Mouse (Mus musculus): ENCODE results near the gene Gabarap.
"Not testable (repeated sequence)": the region's sequence is repeated elsewhere in the genome, so short reads cannot be mapped to it uniquely, and the experiment has no call there.

Gabarap gene

DNA sequence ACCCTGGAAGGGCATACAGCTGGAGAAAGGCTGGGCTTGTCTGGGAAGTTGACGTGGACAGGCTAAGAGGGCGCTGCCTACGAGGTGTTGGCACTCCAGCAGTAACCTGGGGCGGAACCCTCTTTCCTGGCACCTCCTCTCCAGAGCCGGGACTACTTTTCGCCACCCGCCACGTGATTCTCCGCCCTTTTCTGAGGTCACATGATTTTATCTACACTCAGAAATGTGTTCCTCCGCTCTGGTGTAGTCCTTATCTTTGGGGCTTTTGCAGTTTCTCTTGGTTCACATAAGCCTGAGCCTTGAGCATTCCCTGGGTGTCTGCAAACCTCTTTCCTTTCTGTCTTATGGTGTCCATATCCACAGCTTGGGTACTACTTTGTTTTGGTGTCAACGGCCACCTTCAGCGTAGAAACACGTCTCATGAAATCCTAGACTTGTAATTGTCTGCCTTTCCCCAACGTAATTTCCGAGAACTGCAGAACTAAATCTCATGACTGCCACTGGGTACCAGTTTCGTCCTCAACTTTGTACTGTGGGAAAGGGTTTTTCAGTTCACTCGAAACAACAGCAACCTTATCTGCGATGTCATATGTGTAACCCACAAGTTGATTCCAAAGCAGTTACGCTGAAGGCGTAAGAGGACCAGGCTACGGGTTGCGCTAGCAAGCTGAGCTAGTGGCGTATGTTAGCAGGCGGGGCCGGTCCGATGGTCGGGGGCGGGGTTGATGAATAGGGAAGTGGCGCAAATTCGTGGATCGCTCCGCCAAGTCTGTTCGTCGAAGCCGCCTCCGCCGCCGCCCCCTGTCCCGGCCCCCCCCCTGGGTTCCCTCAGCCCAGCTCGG lies at the start of gene Gabarap:
Gene Gabarap, plus strand, starts transcription at position 294 of the 842 bp plus-strand sequence.
- in situ Hi-C loops (cut with MboI, MseI), result no loop called here

DNA sequence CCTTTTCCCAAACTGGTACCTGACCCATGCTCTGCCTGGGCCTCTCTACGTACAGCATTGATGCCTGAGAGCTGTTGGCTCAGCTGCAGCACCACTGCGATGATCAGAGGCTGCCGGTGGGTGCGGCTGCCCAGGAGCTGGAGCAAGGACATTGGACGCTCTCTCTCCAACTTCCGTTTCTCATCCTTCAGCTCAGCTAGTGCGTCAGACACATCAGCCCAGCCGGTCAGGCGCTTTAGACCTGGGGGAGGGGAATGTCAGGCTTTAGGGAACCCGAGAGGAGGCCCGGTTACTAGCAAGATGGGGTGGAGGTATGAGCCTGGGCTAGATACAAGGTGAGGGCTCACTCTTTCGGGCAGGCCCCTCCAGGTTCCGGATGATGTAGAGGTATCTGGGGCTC lies 45.7 kb upstream of the Gabarap start:
- in situ Hi-C loops (cut with MboI, MseI), result no loop called here

- in situ Hi-C loops (cut with MboI, MseI), result no loop called here
These were observed 44.7 kb upstream of the Gabarap start for GRCm38 (mm10) chr11:69945997-69946891.

- in situ Hi-C loops (cut with MboI, MseI), result no loop called here
These were observed 43.4 kb upstream of the Gabarap start for GRCm38 (mm10) chr11:69947337-69948065.

GRCm38 (mm10) chr11:69948066-69948762 lies 42.7 kb upstream of the Gabarap start, which contains the start of gene Slc2a4:
Slc2a4 (minus strand) TSS chr11:69948188.
- in situ Hi-C loops (cut with MboI, MseI), result no loop called here

GRCm38 (mm10) chr11:69948763-69949150 lies 42.2 kb upstream of the Gabarap start:
- in situ Hi-C loops (cut with MboI, MseI), result no loop called here

DNA sequence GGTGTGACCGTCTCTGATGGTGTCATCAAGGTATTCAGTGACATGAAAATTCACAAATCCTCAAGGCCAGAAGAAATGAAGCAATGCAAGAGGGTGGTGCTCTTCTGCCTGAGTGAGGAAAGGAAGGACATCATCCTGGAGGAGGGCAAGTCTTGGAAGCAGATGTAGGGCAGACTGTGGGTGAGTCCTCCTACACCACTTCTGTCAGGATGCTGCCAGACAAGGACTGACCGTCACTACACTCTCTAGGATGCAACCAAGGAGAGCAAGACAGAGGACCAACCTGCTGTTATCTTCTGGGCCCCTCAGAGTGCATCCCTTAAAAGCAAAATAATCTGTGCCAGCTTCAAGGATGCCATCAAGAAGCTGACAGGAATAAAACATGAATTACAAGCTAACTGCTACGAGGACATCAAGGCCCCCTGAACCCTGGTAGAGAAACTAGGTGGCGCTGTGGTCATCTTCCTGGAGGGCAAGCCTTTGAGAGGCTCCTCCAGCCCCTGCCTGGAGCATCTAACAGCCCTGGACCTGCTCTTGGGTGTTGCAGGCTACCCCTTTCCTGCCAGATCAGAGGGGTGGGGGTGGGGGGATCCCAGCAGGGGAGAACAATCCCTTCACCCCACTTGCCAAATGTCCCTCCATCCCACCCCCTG lies 40.0 kb upstream of the Gabarap start:
- in situ Hi-C loops (cut with MboI, MseI), result no loop called here

DNA sequence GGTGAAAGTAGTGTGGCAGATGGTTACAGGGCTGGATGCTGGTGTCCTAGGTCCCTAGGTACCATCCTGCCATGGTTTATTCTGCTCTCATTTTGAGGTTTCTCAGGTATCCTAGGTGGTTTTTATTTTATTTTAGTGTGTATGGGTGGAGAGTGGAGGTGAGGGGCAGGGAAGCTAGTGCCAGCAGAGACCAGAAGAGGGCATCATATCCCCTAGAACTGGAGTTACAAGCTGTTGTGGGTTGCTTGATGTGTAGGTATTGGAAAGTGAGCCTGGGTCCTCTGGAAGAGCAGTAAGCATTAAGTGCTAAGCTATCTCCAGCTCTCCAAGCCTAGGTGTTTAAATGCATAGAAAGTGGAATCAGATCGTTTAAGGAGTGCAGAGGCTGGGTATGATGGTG lies 38.7 kb upstream of the Gabarap start:
- in situ Hi-C loops (cut with MboI, MseI), result no loop called here

GRCm38 (mm10) chr11:69953267-69953915 lies 37.6 kb upstream of the Gabarap start:
- in situ Hi-C loops (cut with MboI, MseI), result no loop called here

- in situ Hi-C loops (cut with MboI, MseI), result not testable (repeated sequence)
These were observed 35.3 kb upstream of the Gabarap start for GRCm38 (mm10) chr11:69955618-69956017.

GRCm38 (mm10) chr11:69956218-69956617 lies 34.7 kb upstream of the Gabarap start:
- in situ Hi-C loops (cut with MboI, MseI), result no loop called here

DNA sequence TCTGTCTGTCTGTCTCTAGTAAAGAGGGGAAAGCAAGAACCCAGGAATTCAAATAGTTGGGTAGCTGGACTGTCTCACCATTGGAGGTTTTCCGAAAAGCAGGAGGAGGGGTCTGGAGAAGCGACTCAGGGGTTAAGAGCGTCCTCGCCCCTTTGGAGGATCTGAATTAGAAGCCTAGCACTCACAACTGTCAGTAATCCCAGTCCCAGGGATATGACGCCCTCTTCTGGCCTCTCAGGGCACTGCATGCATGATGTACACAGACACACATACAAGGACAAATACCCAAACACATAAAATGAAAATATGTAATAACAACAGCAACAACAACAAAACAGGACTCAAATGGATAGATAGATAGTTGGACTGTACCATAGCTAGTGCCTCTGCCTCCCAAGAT lies 30.3 kb upstream of the Gabarap start:
- in situ Hi-C loops (cut with MboI, MseI), result no loop called here

DNA sequence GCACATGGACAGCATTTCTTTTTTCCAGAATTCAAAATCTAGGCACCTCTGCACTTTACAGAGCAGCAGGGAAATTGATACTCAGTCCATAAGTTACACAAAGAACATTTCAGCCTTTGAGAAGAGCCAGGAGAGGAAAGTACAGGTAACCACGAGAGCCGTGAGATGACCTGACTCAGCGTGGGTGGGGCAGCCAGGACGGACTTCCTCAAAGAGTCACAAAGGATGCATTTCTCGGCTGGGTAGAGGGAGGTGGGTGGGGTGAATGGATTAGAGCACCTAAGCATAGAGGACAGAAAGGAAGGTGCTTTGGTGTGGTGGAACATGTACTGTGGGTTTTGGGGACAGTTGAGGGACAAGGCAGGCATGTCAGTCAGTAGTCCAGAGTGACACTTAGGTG lies 29.1 kb upstream of the Gabarap start:
- in situ Hi-C loops (cut with MboI, MseI), result no loop called here

GRCm38 (mm10) chr11:69964650-69965270 lies 26.2 kb upstream of the Gabarap start, which contains the start of gene Cldn7:
Cldn7 (plus strand) TSS chr11:69964779.
- in situ Hi-C loops (cut with MboI, MseI), result no loop called here

DNA sequence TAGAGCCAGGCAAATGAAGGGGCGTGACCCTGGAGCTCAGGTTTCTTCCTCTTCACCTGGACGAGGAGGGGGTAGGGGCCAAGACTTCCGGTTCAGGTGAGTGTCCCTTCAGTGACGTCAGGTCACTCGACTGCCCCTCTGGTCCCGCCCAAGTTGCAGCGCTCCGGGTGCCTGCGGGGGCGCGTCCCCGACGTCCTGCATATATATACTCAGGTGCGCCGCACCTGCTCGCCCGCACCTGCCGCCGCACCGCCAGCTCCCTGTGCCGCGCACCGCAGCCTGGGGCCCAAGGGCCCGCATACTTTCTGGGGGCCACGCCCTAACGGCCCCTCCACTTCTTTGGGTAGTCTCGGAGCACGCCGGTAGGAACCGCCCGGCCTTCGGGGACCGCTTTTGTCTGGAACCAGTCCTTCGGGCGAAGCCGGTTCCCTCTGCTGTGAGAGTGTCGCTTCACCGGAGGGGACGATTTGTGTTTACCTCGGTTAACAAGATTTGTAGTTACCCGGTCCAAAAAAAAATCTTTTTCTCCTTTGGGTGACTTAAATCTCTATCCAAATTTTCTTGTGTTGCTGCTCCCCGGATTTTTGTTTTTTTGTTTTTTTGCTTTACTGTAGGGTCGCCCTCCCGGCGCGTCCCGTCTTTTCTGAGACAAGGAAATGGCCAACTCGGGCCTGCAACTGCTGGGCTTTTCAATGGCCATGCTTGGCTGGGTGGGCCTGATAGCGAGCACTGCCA lies 25.5 kb upstream of the Gabarap start:
- in situ Hi-C loops (cut with MboI, MseI), result no loop called here

GRCm38 (mm10) chr11:69966006-69966859 lies 24.7 kb upstream of the Gabarap start:
- in situ Hi-C loops (cut with MboI, MseI), result no loop called here

DNA sequence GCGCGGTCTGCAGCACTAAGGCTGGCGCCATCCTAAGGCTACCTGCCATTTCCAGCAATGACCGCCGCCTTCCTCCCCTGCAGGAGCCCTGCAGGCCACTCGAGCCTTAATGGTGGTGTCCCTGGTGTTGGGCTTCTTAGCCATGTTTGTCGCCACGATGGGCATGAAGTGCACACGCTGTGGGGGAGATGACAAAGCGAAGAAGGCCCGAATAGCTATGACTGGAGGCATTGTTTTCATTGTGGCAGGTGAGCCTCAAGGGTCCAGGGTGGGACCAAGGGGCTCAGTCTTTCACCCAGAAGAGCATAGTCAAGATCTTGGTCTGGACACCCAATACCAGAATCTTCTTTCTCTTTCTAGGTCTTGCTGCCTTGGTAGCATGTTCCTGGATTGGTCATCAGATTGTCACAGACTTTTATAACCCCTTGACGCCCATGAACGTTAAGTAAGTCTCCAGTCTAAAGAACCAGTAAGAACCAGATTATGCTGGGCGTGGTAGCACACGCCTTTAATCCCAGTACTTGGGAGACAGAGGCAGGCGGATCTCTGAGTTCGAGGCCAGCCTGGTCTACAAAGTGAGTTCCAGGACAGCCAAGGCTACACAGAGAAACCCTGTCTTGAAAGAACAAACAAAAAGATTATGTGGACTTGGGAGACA lies 24.0 kb upstream of the Gabarap start:
- in situ Hi-C loops (cut with MboI, MseI), result no loop called here
